Mouse (Mus musculus) stomach, postnatal 0 days (tissue): ENCODE results near the gene Hoxb4. TPM values are rescaled to one million over a fixed set of nuclear protein-coding genes. Genes with fewer than 3 reads are reported as not detected.

Source experiments
- ATAC-seq: fragments of 200-750 bp; cut with Nextera tagmentation; 2 replicates; pipeline ENCODE4 v1.8.0; 2017; ENCODE audit not compliant: low FRiP score, low TSS enrichment
- DNase-seq: peaks from one replicate; pipeline ENCODE4 v3.0.0-alpha.2; 2016; ENCODE audit warnings: low spot score
- H3K27ac ChIP-seq: fragments of 300-500 bp; sonication (generic); replicated peaks from 2 replicates; pipeline ENCODE4 v1.5.1; 2014; ENCODE audit warnings: mild to moderate bottlenecking, control low read depth
- H3K27me3 ChIP-seq: fragments of 300-500 bp; sonication (generic); 2 replicates; pipeline ENCODE4 v1.6.1; 2014; ENCODE audit warnings: low read length; ENCODE audit not compliant: control insufficient read depth, insufficient read depth
- H3K36me3 ChIP-seq: fragments of 300-500 bp; sonication (generic); 2 replicates; pipeline ENCODE4 v1.6.1; 2014; ENCODE audit warnings: low read length, mixed read lengths; ENCODE audit not compliant: control insufficient read depth, insufficient read depth
- H3K4me1 ChIP-seq: fragments of 300-500 bp; sonication (generic); replicated peaks from 2 replicates; pipeline ENCODE4 v1.6.1; 2014; ENCODE audit warnings: antibody characterized with exemption; ENCODE audit not compliant: control insufficient read depth, insufficient read depth
- H3K4me2 ChIP-seq: fragments of 300-500 bp; sonication (generic); replicated peaks from 2 replicates; pipeline ENCODE4 v1.6.1; 2014; ENCODE audit warnings: low read depth, mild to moderate bottlenecking, control low read depth, moderate library complexity
- H3K4me3 ChIP-seq: fragments of 300-500 bp; sonication (generic); 2 replicates; pipeline ENCODE4 v1.5.1; 2014; ENCODE audit warnings: low read depth, low read length, control low read depth
- H3K9ac ChIP-seq: fragments of 300-500 bp; sonication (generic); 2 replicates; pipeline ENCODE4 v1.6.1; 2014; ENCODE audit warnings: mild to moderate bottlenecking, low read length, control low read depth, mixed read lengths
- H3K9me3 ChIP-seq: fragments of 300-500 bp; sonication (generic); 2 replicates; pipeline ENCODE4 v1.6.1; 2016; ENCODE audit warnings: low read length; ENCODE audit not compliant: control insufficient read depth
- CTCF ChIP-seq: IDR thresholded peaks from 2 replicates; pipeline ENCODE4 v1.5.1; 2016; ENCODE audit warnings: antibody characterized with exemption, low read depth, mild to moderate bottlenecking, moderate library complexity
- EP300 ChIP-seq: optimal IDR thresholded peaks from 2 replicates; pipeline ENCODE3; 2016; ENCODE audit warnings: antibody characterized with exemption
- WGBS: fragments of 180-500 bp; shearing (Covaris S2); extraction: QIAGEN DNeasy Blood & Tissue Kit; methylation state at CpG from one replicate; pipeline ENCODE4 v1.1.7; 2014; 5-methylcytosine and 5-hydroxymethylcytosine counted together
- polyA plus RNA-seq: library from polyadenylated mRNA; unstranded; fragments of >200 nt; fragmentation: Nextera tagmentation; extraction: Ambion mirVana; gene quantifications from 2 replicates; pipeline ENCODE4 v1.2.1, GENCODE M21; 2015

Hoxb4 gene
- 1.2 and 1.6 TPM in 2 replicates for polyA plus RNA-seq

GRCm38 (mm10) chr11:96317608-96318367 lies at the start of gene Hoxb4:
TSS of gene Hoxb4 (plus strand) at chr11:96318267.
- peak within 1 kb of the TSS; percentile 73 for H3K4me2 ChIP-seq
- H3K4me3 ChIP-seq = peak within 1 kb of the TSS; percentile 61
- peak within 1 kb of the TSS; percentile 97 for H3K27ac ChIP-seq
- H3K27me3 ChIP-seq = peaks cover 4% of the 10 kb centered on the region; the same call in 1 of the 2 replicates
- TF ChIP-seq CTCF (no peak), EP300 (no peak)
- H3K4me1 ChIP-seq = no peaks in the 10 kb centered on the region
- peak within 1 kb of the TSS; percentile 84 for H3K9ac ChIP-seq
- DNase-seq (no peak), ATAC-seq (0 out of 2 replicates have a peak, but pooled peaks have one; percentile 1)
- H3K36me3 ChIP-seq = no peaks in the 10 kb centered on the region
- 8% methylated on average over 28 of the region's 28 CpGs for WGBS
- no peaks in the 10 kb centered on the region for H3K9me3 ChIP-seq

- Histone ChIP-seq H3K27ac (no peak overlapping the region), H3K4me3 (no peak overlapping the region), H3K4me1 (no peaks in the 10 kb centered on the region; the same call in 1 of the 2 replicates), H3K4me2 (no peak overlapping the region), H3K9ac (no peak overlapping the region), H3K36me3 (no peaks in the 10 kb centered on the region), H3K9me3 (no peaks in the 10 kb centered on the region), H3K27me3 (peaks cover 42% of the 10 kb centered on the region)
- WGBS = 2% methylated on average over 19 of the region's 19 CpGs
- TF ChIP-seq CTCF (no peak), EP300 (no peak)
- DNase-seq (no peak), ATAC-seq (no peak)
These were observed 48.2 kb upstream of the Hoxb4 start for GRCm38 (mm10) chr11:96269869-96270268.

GRCm38 (mm10) chr11:96270996-96271540 lies 47.0 kb upstream of the Hoxb4 start, which contains the start of gene Hoxb9:
TSS of gene Hoxb9 (plus strand) at chr11:96271457.
- H3K27ac ChIP-seq = no peak within 1 kb of the TSS
- ATAC-seq (no peak), DNase-seq (no peak)
- no peak within 1 kb of the TSS for H3K9ac ChIP-seq
- peak within 1 kb of the TSS; percentile 45 for H3K4me2 ChIP-seq
- peaks cover 46% of the 10 kb centered on the region for H3K27me3 ChIP-seq
- under 1% methylated on average over 32 of the region's 40 CpGs for WGBS
- H3K4me3 ChIP-seq = peak within 1 kb of the TSS; percentile 34
- no peaks in the 10 kb centered on the region; the same call in 1 of the 2 replicates for H3K4me1 ChIP-seq
- TF ChIP-seq CTCF (no peak), EP300 (no peak)
- H3K36me3 ChIP-seq = no peaks in the 10 kb centered on the region
- no peaks in the 10 kb centered on the region for H3K9me3 ChIP-seq

- H3K9me3 ChIP-seq = no peaks in the 10 kb centered on the region
- peaks cover 46% of the 10 kb centered on the region for H3K27me3 ChIP-seq
- H3K4me3 ChIP-seq = peak overlapping the region; percentile 34
- under 1% methylated on average over 52 of the region's 52 CpGs for WGBS
- no peaks in the 10 kb centered on the region; the same call in 1 of the 2 replicates for H3K4me1 ChIP-seq
- peak overlapping the region; percentile 45 for H3K4me2 ChIP-seq
- DNase-seq (peak; percentile 61), ATAC-seq (peak; percentile 62)
- H3K27ac ChIP-seq = no peak overlapping the region
- H3K9ac ChIP-seq = no peak overlapping the region
- no peaks in the 10 kb centered on the region for H3K36me3 ChIP-seq
- TF ChIP-seq CTCF (no peak), EP300 (no peak)
These were observed 46.5 kb upstream of the Hoxb4 start for GRCm38 (mm10) chr11:96271541-96272011.

- H3K9ac ChIP-seq = no peak overlapping the region
- ATAC-seq = peak; percentile 38; the same call in 1 of the 2 replicates
These were observed 45.8 kb upstream of the Hoxb4 start for GRCm38 (mm10) chr11:96272024-96272921.

More at GRCm38 (mm10) chr11:96272024-96272921, 45.8 kb upstream of the Hoxb4 start:
- Histone ChIP-seq H3K9me3 (no peaks in the 10 kb centered on the region), H3K27me3 (peaks cover 44% of the 10 kb centered on the region), H3K4me1 (no peaks in the 10 kb centered on the region; the same call in 1 of the 2 replicates), H3K4me3 (peak overlapping the region; percentile 34), H3K36me3 (no peaks in the 10 kb centered on the region), H3K4me2 (peak overlapping the region; percentile 45), H3K27ac (no peak overlapping the region)
- no peak for DNase-seq
- 3% methylated on average over 51 of the region's 58 CpGs for WGBS
- TF ChIP-seq CTCF = no peak
- no peak for TF ChIP-seq EP300
